Mouse (Mus musculus) left cerebral cortex, adult 18-20 months (tissue): ENCODE data around the gene Inpp5f. TPM values are rescaled to one million over a fixed set of nuclear protein-coding genes. Genes with fewer than 3 reads are reported as not detected.
"Not testable (repeated sequence)": the region's sequence is repeated elsewhere in the genome, so short reads cannot be mapped to it uniquely, and the experiment has no call there.

ENCODE experiments used
- DNase-seq, 2 experiments: peaks; one replicate each; pipeline ENCODE4 v3.0.0; 2021 to 2022; ENCODE audit warnings: low spot score in 2 of 2, mixed read lengths in 1 of 2
- total RNA-seq, 2 experiments: library from RNA; stranded (reverse); gene quantifications; 2 replicates each; pipeline ENCODE4 v1.2.3; 2021

The Inpp5f gene
- total RNA-seq, 2 experiments from 2014 or later: 96.5 to 103 TPM

DNA sequence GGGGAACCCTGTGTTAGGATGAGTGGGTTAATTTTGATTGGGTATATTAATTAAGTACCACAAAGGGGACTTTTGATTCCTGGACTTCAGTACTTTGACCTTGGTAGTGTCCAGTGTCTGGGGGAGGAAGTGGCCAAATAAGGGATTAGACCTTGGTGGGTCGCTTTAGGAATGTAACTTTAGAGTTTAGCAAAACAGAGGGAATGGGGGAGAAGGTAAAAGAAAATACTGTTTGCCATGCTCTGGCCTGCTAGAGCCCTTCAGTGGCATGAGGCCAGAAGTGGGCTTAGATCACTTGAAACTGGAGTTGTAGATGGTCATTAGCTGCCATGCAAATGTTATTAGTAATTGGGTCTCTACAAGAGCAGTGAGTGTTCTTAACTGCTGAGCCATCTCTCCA, 45.8 kb downstream of the Inpp5f start:
- no peak for DNase-seq

DNA sequence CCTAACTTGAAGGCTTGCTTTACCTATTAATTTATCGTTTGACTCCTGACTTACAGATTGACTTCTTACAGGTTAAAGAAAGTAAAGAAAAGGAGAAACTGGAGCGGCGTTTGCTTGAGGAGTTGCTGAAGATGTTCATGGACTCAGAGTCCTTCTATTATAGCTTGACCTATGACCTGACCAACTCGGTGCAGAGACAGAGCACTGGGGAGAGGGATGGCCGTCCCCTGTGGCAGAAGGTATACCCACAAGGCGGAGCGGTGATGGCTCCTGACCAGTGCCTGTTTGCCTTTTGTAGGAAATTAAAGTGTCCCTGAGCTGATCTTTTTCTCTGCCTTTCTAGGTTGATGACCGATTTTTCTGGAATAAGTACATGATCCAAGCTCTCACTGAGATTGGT, 52.8 kb downstream of the Inpp5f start:
- DNase-seq: no peak

GRCm38 (mm10) chr7:128664861-128665377, 53.8 kb downstream of the Inpp5f start:
- DNase-seq: no peak

DNA sequence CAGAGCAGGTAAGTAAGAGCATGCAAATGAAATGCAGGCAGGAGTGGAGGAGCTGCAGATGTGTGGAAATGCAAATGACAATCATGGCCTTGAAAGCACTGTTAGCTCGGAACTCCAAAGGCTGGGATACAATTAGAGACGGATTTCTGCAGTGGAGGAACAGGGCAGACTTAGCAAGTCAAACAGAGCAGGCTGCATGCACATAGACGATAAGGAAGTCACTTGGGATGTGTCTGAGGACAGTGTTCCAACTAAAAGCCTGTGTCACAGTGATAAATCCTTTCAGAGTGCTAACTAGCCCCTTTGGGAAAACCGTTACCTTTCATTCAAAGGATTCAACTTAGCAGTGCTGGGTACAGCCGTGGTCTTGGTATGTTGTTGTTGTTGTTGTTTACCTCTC, 56.7 kb downstream of the Inpp5f start:
- no peak for DNase-seq

GRCm38 (mm10) chr7:128668831-128669230, 57.7 kb downstream of the Inpp5f start:
- DNase-seq: no peak

DNA sequence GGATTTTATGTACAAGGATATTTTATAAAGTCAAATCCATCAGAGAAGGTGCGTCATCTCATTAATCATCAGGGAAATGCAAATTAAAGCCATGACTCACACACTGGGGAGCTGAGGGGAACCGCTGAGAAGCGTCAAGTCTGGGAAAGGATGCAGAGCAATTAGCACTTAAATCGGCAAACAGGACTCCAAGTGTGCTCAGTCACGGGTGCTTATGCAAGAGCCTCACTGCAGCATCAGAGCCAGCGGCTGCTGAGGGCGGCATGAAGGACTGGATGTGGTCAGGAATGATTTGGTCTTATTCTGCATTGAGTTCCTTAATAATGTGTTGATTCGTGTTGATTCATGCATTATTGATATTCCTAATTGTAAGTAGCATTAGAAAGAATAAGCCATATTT, 60.8 kb downstream of the Inpp5f start:
- peak; percentile 62 to 76 for DNase-seq

- peak in 1 of 2 experiments; percentile 24 for DNase-seq
These were observed 61.4 kb downstream of the Inpp5f start for GRCm38 (mm10) chr7:128672408-128673010.

GRCm38 (mm10) chr7:128678546-128678945, 67.4 kb downstream of the Inpp5f start:
- DNase-seq: no peak

DNA sequence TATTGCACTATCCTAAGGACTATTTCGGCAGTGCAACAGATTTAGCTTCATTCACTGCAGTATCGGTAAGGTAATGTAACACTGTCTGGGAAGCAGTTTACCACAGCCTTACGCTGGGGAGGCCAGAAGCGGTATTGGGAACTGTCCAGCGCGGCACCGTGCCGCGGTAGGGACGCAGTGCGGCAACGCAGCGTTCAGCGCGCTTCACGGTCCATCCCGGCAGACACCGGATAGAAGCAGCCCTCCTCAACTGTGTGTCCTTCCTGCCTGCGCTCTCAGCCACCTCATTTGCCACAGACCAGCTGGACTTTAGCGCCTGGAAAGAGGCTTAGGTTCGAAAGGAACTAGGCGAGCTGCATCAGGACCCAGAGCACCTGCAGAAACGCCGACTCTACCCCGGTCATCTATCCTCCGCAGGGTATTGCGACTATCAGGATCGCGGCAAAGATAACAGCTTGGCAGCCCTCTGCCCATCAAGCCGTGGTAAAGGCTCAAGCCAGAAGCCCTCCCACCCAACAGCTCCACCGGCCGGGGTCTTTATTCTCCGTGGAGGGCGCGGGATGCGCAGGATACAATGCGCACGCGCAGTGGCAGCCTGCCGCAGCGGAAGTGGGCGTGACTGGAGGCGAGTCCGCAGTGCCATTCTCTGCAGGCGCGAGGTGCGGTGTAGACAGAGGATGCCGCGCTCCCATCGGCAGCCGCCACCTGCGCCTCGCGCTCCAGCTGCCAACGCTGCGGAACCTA, 76.9 kb downstream of the Inpp5f start:
- DNase-seq: peak; percentile 80 to 87

DNA sequence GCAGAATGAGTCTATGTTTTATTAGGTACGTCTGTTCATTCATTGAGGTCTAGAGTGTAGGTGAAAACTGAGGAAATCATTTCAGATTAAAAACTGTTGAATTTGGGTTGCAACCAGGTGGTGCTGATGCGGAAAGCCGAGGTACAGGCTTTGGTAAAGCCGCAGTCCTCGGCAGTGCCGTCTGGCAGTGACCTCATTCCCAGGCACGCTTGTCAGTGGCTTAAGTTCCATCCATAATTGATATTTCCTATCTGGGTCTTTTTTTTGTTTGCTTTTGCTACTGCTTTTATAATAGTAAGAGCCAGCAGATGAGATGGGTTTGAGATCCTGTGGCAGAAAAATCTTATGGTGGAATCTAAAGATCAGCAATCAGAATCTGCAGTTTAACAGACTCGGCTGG, 78.2 kb downstream of the Inpp5f start:
- DNase-seq: no peak

- DNase-seq: peak; percentile 94 to 97
These were observed 78.9 kb downstream of the Inpp5f start for GRCm38 (mm10) chr7:128690070-128690469.

- peak; percentile 74 to 82 for DNase-seq
These were observed 79.7 kb downstream of the Inpp5f start for GRCm38 (mm10) chr7:128690796-128691195.

- DNase-seq: no peak
These were observed 81.0 kb downstream of the Inpp5f start for GRCm38 (mm10) chr7:128692163-128692562.

- DNase-seq: no peak
These were observed 83.7 kb downstream of the Inpp5f start for GRCm38 (mm10) chr7:128694848-128695247.

- DNase-seq: not testable (repeated sequence)
These were observed 88.8 kb downstream of the Inpp5f start for GRCm38 (mm10) chr7:128699959-128700358.

- DNase-seq: peak; percentile 72 to 74
These were observed 94.6 kb downstream of the Inpp5f start for GRCm38 (mm10) chr7:128705735-128706134.

GRCm38 (mm10) chr7:128717991-128718390, 106.9 kb downstream of the Inpp5f start:
- no peak for DNase-seq

DNA sequence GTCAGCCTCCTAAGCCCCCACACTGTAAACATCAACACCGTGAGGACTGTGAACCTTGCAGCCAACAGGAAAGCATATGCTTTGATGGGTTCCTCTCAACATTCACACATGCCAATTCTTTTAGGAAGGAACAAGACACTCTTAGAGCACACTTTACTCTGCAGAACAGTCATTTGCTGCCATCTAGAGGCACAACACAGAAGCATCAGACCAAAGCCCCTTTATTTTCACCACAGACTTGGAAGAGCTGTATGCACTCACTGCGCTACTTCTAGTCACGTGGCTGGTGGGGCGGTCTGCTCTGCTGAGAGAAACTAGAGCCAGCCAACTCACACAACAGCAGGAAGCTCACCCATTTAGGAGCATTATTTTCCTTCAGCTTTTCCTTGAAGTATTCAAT, 113.6 kb downstream of the Inpp5f start:
- DNase-seq: peak; percentile 60 to 73

DNA sequence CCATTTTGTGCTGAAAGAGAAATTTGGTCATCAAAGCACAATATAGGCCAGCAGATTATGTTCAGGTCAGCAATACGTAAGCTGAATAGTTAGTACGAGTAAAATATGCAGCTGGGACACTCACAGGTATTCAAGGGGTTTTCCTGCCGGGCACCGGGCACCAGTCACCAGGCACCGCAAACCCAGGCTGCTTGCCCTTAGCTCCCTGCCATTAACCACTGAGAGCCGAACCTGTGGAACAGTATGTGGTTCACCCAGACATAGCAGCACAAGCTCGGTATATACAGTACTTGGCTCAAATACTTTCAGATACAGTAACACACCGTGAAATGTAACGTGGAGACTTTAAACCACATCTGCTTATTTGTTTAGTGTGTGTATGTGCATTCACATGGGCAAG, 114.1 kb downstream of the Inpp5f start:
- no peak for DNase-seq

DNA sequence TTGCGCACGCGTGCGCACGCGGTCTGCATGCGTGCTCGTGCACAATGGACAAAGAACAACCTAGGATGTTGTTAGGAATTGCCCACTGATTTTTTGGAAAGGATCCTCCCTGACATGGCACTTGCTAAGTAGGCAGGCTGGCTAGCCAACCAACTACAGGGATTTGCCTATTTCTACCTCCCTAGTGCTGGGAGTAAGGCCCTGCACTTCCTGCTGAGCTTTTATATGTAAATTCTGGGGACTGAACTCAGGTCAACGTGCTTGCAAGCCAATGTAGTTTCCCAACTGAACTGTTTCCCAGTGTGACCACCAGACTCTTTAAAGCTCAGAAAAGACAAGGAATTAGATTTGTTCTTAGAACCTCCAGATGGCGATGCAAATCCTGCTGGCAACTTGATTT, 115.9 kb downstream of the Inpp5f start:
- no peak for DNase-seq

- DNase-seq: no peak
These were observed 116.6 kb downstream of the Inpp5f start for GRCm38 (mm10) chr7:128727701-128728100.

GRCm38 (mm10) chr7:128728738-128729137, 117.6 kb downstream of the Inpp5f start:
- no peak for DNase-seq

DNA sequence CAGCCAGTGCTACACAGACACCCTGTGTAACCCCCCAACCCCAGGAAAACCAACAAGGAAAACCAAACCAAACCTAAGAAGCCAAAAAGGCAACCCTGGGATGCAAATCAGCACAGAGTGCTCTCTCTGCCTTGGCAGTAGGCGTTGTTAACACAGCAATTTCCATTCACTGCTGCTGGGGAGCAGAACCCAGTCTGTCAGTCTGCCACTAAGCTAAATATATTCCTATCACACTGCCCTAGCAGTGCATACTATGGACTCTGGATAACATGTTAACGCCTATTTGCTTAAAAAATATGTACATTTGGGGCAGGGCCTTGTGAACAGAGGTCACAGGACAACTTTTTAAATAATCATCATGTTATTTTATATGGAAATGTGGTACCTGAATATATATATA, 120.5 kb downstream of the Inpp5f start:
- no peak for DNase-seq
